Mouse (Mus musculus): Measurements from ENCODE around the gene Ttc24.

Ttc24 gene

DNA sequence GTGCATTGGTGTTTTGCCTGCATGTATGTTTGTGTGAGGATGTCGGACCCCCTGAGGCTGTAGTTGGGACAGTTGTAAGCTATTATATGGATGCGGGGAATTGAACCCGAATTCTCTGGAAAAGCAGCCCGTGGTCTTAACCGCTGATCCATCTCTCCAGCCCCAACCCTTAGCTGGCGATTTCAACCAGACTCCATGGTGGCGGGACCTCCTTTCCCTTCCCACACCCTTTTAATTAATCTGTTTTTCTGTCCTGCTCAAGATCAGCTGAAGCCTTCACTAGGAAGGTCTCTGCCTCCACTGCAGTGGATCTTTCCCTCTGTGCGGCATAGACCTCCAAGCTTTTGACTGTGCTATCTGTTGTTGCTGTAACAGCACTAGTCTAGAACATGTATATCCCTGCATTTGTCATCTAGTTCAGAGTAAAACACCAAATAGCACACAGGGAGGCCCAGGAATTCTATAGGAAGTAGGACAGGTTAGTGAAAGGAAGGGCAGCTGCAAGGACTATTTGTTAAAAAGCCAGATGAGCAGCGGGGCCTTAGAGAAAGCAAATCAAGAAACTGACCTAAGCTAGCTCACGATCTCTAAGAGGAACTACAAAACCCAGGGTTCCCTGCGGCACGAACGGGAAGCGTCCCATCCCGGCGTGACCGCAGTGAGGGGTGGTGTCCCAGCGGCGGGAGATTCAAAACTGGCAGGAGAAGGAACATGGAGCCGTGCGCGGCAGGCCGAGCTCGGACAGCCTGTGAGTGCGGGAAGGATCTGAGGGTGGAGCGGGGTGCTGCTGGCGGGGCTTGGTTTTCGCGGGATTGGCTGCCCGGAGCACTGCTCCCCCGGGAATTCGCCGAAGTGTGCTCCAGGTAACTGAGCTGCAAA, 3.5 kb upstream of the Ttc24 start, which contains the start of gene Iqgap3:
Gene Iqgap3 (plus strand): TSS at position 627 of the 879 bp plus-strand sequence.
- peak; percentile 71 for DNase-seq (ENCODE audit: low read depth, low spot score)

DNA sequence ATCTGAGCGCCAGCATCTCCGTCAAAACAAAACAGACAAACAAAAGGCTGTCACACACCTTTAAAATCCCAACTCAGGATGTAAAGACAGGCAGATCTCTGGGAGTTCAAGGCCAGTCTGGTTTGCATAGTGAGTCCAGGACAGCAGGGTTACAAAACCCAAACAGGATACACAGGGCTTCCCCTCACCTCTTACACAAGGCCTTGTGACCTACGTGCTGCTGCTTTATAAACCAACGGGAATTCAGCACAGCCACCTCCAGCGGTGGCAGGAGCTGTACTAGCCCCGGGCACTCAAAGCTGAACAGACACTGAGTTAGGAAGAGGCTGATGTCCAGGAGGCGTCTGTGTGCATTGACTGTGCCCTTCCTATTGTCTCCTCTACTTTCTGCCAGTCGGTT, 663 bp downstream of the Ttc24 start:
- DNase-seq (ENCODE audit: low read depth, low spot score), result no peak

DNA sequence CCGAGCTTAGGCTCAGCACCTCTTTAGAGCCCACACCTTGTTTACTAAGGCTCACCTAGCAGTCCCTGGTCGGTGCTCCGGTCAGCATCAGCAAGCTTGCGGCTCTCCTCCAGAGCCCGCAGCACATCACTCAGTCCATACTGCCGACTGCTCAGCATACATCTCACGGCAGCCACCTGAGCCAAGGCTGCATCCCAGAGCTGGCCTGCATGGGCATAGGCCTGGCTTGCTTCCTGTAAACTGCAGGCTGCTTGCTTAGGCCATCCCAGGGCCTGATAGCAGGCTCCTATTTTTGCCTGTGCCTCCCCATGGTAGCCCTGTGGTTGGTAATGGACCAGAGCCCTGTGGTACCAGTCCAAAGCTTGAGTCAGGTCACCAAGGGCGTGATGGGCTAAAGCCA, 3.3 kb downstream of the Ttc24 start:
- no peak for DNase-seq (ENCODE audit: low read depth, low spot score)

GRCm38 (mm10) chr3:88074351-88074750, 3.8 kb downstream of the Ttc24 start:
- no peak for DNase-seq (ENCODE audit: low read depth, low spot score)

DNA sequence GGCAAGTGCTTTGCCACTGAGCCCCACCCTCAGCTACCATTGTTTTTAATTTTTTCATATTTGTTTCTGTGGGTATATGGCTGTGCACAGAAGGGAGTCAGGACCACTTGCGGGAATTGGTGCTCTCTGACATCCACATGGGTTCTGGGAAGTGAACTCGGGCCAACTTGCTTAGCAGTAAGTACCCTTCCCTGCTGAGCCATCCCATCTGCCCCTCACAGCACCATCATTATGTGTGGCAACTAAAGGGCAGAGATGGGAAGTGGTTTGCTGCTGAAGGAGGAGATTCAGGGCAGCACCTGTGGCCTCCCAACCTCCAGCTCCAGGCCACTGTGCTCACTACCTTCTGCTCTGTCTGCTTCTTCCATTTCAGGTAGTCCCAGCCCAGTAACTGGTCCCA, 4.5 kb downstream of the Ttc24 start:
- DNase-seq (ENCODE audit: low read depth, low spot score), result no peak

- DNase-seq (ENCODE audit: low read depth, low spot score), result peak; percentile 46
Measured at GRCm38 (mm10) chr3:88071783-88072182, 6.3 kb downstream of the Ttc24 start.

DNA sequence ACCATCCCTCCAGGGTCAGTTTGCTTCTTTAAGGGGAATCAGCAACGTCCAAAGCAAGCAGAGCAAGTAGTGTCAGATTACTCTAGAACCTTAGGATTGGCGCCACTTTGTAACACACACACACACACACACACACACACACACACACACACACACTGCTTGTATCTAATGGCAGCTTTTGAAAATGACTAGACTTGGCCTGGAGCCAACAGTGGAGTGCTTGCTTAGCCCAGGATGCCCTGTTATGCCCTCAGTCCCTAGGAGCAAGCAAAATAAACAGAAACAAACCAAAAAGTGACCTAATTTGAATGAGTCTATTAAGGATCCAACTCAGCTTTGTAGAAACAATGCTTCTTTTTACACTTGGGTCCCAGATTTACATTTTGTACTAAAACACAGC, 9.7 kb downstream of the Ttc24 start:
- no peak for DNase-seq (ENCODE audit: low read depth, low spot score)

DNA sequence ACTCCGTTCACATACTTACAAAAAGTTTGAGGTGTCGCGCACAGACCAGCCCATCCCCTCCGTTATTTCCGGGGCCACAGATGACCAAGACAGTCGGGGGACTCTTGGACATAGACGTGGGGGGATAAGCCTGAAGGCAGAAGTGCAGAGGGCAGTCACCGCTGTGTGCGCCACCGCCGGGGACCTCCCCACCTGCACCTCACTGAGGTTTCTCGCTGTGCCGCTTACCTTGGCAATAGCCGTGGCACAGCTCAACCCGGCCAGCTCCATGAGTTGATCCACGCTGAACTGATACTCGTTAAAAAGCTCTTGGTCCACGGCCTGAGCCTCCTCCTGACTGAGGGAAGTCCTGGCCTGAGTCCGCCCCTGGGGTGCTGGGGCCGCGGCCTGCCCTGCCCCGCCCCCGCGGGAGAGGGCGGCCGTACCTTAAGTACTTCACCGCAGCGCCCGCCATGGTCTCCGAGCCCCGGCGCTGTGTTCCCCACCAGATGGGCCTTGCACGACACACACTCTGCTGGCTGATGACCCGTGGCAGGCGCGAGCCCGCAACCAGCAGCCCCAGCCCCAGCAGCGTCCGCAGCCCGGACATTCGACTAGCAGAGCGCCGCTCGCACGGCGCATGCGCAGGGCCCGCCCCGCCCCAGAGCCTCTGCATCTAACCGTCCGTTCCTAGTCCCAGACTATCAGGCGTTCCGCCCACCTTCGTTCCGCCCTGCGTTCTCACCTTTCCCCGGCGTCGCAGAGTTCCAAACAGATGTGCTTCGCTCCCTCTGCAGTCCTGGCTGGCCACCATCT, 20.0 kb downstream of the Ttc24 start, which contains the start of gene Naxe:
Gene Naxe (minus strand): TSS at position 594 of the 795 bp plus-strand sequence.
- DNase-seq (ENCODE audit: low read depth, low spot score), result peak; percentile 74

GRCm38 (mm10) chr3:88057030-88057429, 21.1 kb downstream of the Ttc24 start:
- no peak for DNase-seq (ENCODE audit: low read depth, low spot score)

- no peak for DNase-seq (ENCODE audit: low read depth, low spot score)
Measured at GRCm38 (mm10) chr3:88049532-88049931, 28.6 kb downstream of the Ttc24 start.

DNA sequence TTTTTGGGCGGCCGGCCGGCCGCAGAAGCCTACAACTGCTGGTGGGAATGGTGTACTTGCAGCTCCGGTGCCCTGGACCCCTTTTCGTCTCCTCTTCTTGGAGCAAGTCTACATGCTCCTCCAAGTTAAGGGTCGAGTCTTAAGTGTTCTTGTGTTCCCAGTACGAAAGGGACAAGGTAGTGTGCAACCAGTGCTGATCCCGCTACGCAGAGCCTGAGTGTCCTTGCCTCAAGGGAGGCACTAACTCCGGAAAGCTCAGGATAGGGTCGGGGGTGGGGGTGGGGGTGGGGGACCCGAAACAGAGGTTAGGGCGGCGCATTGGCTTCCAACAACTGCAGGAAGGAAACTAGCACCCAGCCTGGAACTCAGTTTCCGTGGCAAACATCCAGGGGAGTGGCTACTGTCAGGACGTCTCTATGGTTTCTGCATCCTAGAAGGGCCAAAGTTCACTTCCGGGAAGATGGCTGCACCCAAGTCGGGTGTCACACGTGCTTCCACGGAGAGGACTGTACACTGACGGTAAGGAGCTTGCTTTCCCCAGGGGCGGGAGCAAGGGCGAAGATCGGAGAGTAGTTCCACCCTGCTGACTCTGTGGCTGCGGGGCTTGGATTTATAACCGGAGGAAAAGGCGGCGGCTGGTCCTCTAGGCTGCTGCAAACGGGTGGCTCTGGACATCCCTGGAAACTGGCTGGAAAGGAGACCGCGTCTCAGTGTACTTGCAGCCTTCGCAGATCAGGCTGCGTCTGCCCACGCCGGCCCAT, 35.3 kb downstream of the Ttc24 start, which contains the start of gene Gpatch4:
Gene Gpatch4 (plus strand): TSS at position 448 of the 761 bp plus-strand sequence.
- peak; percentile 91 for DNase-seq (ENCODE audit: low read depth, low spot score)

DNA sequence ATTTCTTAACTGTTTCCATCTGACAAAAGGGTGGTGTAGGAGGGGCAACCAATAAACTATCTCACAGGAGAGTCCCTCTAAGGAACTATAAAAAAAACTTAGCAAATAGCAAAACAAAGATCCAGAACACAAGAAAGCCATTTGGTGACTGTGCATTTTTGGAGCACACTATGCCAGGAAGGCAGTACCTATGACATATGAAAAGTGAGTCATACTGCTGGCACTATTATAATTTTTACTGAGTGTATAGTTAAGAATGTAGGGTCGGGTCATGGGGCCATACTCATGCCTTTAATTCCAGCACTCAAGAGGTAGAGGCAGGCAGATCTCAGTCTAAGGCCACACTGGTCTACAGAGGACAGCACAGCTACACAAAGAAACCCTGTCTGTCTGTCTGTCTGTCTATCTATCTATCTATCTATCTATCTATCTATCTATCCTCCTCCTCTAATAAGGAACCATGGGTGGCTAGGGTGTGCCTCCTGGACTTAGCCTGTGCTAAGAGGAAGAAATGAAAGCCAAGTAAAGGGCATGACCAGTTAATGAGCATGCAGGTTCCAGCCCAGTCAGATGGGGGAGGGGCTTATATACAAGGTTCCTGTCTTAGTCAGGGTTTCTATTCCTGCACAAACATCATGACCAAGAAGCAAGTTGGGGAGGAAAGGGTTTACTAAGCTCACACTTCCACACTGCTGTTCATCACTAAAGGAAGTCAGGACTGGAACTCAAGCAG, 42.4 kb downstream of the Ttc24 start:
- no peak for DNase-seq (ENCODE audit: low read depth, low spot score)

DNA sequence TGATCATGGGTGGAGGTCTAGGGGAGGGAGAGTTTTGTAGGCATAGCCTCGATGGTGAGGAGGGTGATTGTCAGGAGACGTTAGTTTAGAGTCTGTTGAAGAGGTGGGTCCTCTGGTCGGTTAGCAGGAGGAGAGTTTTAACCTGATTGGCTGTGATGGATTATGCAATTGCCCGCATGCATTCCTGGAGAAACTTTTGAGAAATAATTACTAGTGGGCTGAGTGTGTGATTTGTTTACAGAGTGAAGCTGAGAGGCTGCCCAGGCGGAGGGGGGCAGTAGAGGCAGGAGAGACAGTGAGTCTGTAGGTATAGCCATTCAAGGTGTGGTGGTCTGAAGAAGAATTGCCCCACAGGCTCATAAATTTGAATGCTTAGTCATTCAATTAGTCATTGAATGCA, 44.6 kb downstream of the Ttc24 start:
- DNase-seq (ENCODE audit: low read depth, low spot score), result no peak

DNA sequence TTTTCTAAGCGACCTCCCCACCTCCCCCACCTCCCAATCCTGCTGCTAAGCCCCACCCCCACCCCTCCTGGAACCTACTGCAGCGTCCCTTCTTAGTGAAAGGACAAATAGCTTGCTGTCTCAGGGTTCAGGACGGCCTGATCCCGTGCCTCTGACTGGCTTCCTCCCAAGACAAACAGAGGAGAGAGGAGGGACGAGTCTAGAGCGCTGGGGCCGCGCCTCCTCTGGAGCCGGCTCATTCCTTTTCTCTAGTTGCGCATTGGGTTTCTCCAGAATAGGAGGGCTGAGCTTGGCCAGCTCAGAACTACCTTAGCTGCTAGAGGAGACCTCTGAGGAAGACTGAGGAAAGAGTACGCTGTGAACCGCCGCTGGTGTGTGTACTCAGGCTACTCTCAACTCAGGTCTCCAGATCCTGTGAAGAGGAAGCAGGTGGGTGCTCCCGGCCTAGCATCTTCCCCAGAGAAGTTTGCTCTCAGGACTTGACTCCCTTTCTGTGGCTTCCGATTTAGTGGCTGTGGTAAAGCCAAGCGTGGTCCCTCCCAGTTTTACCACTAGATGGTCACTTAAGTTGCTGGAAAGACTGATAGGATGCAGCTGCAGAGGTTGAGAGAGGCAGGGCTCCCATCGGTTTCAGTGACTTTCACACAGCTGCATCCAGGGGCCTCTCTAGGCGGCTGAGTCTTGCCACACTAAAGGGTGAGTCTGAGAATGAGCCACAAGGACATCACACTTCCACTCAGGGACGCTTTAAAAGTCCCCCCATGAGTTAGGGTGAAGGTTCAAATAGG, 47.3 kb downstream of the Ttc24 start:
- no peak for DNase-seq (ENCODE audit: low read depth, low spot score)

- DNase-seq (ENCODE audit: low read depth, low spot score), result no peak
Measured at GRCm38 (mm10) chr3:88027434-88028186, 50.5 kb downstream of the Ttc24 start, which contains the start of gene Hapln2. TSS of gene Hapln2 (minus strand) at chr3:88027583.

DNA sequence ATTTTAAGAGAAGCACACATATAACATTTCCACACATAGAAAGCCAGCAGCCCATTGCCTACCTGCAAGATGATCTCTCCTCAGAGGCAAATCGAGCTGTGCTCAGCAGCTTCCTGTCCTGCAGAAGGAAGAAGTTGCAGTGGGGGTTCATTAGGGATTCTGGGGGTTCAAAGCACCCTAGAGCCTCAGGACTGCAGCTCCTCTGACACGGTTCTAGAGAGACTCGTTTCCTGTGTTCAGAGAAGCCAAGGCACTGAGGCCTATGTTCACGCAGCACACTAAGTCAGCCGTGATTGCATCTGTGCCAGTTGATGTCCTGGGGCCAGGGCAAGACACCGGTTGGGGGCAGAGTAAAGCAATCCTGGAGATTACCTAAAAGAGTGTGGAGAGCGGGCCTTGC, 51.3 kb downstream of the Ttc24 start:
- DNase-seq (ENCODE audit: low read depth, low spot score), result no peak

GRCm38 (mm10) chr3:88023192-88024074, 54.7 kb downstream of the Ttc24 start:
- DNase-seq (ENCODE audit: low read depth, low spot score), result no peak

Measured in brain, embryonic 18.5 days (tissue).